Mouse (Mus musculus): Measurements from ENCODE around the gene Lipk. TPM values are rescaled to one million over a fixed set of nuclear protein-coding genes. Genes with fewer than 3 reads are reported as not detected.

Lipk gene
- polyA plus RNA-seq (2015; fragmentation: Nextera tagmentation; extraction: Ambion mirVana), result not detected in 2 replicates

GRCm38 (mm10) chr19:34008002-34008401, at the start of gene Lipk:
TSS of gene Lipk (plus strand) at chr19:34008290.
- Histone ChIP-seq H3K9ac (ENCODE audit: low read depth, low read length) (no peak within 1 kb of the TSS), H3K4me1 (ENCODE audit: control insufficient read depth, low read depth, low read length) (no peaks in the 10 kb centered on the region), H3K4me2 (ENCODE audit: low read depth, low read length) (no peak within 1 kb of the TSS), H3K9me3 (replicated peaks; ENCODE audit: control insufficient read depth, low read length) (no peaks in the 10 kb centered on the region), H3K36me3 (ENCODE audit: control insufficient read depth, insufficient read depth) (no peaks in the 10 kb centered on the region), H3K27me3 (ENCODE audit: control insufficient read depth, insufficient read depth, low read depth, low read length) (no peaks in the 10 kb centered on the region), H3K4me3 (ENCODE audit: low read depth, low read length) (no peak within 1 kb of the TSS), H3K27ac (ENCODE audit: low read length) (no peak within 1 kb of the TSS)
- WGBS (ENCODE audit: insufficient replicate concordance), result 65% methylated on average over 6 of the region's 6 CpGs
- ATAC-seq (ENCODE audit: low read depth), result no peak

- H3K27ac ChIP-seq (ENCODE audit: low read length), result no peak within 1 kb of the TSS
- no peak within 1 kb of the TSS for H3K4me3 ChIP-seq (ENCODE audit: low read depth, low read length)
- H3K9ac ChIP-seq (ENCODE audit: low read depth, low read length), result no peak within 1 kb of the TSS
- no peaks in the 10 kb centered on the region for H3K27me3 ChIP-seq (ENCODE audit: control insufficient read depth, insufficient read depth, low read depth, low read length)
- ATAC-seq (ENCODE audit: low read depth), result no peak
- no peaks in the 10 kb centered on the region for H3K36me3 ChIP-seq (ENCODE audit: control insufficient read depth, insufficient read depth)
- H3K4me2 ChIP-seq (ENCODE audit: low read depth, low read length), result no peak within 1 kb of the TSS
- no peaks in the 10 kb centered on the region for H3K9me3 ChIP-seq (replicated peaks; ENCODE audit: control insufficient read depth, low read length)
- no peaks in the 10 kb centered on the region for H3K4me1 ChIP-seq (ENCODE audit: control insufficient read depth, low read depth, low read length)
Measured at GRCm38 (mm10) chr19:33960887-33961286, 47.2 kb upstream of the Lipk start, which contains the start of gene Lipf. TSS of gene Lipf (plus strand) at chr19:33961187.

DNA sequence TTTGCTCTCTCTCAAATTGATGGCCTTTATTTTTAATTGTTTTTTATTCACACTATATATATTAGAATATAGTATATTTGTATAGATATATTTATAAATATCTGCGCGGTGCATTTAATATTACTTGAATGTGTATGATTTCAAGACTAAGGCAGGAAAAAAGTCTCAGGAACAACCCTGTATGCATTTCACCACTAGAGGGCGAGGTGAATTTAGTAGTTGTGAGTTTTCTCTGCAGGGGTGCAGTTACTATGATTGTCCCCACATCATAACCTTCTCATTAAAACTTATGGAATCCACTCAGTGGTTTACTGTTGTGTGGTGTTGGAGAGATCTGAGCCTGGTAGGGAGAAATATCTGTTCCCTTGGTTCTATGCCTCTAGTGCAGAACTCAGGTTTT, 29.1 kb upstream of the Lipk start:
- WGBS (ENCODE audit: insufficient replicate concordance), result 38% methylated on average over 3 of the region's 3 CpGs
- no peak for ATAC-seq (ENCODE audit: low read depth)
- H3K9ac ChIP-seq (ENCODE audit: low read depth, low read length), result no peak overlapping the region
- H3K4me2 ChIP-seq (ENCODE audit: low read depth, low read length), result no peak overlapping the region
- no peaks in the 10 kb centered on the region for H3K4me1 ChIP-seq (ENCODE audit: control insufficient read depth, low read depth, low read length)
- H3K36me3 ChIP-seq (ENCODE audit: control insufficient read depth, insufficient read depth), result no peaks in the 10 kb centered on the region
- H3K27me3 ChIP-seq (ENCODE audit: control insufficient read depth, insufficient read depth, low read depth, low read length), result no peaks in the 10 kb centered on the region
- H3K4me3 ChIP-seq (ENCODE audit: low read depth, low read length), result no peak overlapping the region
- no peak overlapping the region for H3K27ac ChIP-seq (ENCODE audit: low read length)
- H3K9me3 ChIP-seq (replicated peaks; ENCODE audit: control insufficient read depth, low read length), result no peaks in the 10 kb centered on the region

GRCm38 (mm10) chr19:33983043-33983442, 25.0 kb upstream of the Lipk start:
- no peak for ATAC-seq (ENCODE audit: low read depth)
- no peak overlapping the region for H3K4me2 ChIP-seq (ENCODE audit: low read depth, low read length)

GRCm38 (mm10) chr19:34021440-34022172, 13.5 kb downstream of the Lipk start:
- ATAC-seq (ENCODE audit: low read depth), result 0 out of 2 replicates have a peak, but pooled peaks have one; percentile 19
- WGBS (ENCODE audit: insufficient replicate concordance), result 56% methylated on average over 11 of the region's 11 CpGs
- H3K27ac ChIP-seq (ENCODE audit: low read length), result no peak overlapping the region

More at GRCm38 (mm10) chr19:33983043-33983442, 25.0 kb upstream of the Lipk start:
- Histone ChIP-seq H3K4me3 (ENCODE audit: low read depth, low read length) (no peak overlapping the region), H3K9me3 (replicated peaks; ENCODE audit: control insufficient read depth, low read length) (no peaks in the 10 kb centered on the region), H3K4me1 (ENCODE audit: control insufficient read depth, low read depth, low read length) (no peaks in the 10 kb centered on the region), H3K36me3 (ENCODE audit: control insufficient read depth, insufficient read depth) (no peaks in the 10 kb centered on the region), H3K27me3 (ENCODE audit: control insufficient read depth, insufficient read depth, low read depth, low read length) (no peaks in the 10 kb centered on the region), H3K9ac (ENCODE audit: low read depth, low read length) (no peak overlapping the region), H3K27ac (ENCODE audit: low read length) (no peak overlapping the region)
- WGBS (ENCODE audit: insufficient replicate concordance), result 58% methylated on average over 3 of the region's 3 CpGs

GRCm38 (mm10) chr19:34022759-34023158, 14.7 kb downstream of the Lipk start:
- H3K9ac ChIP-seq (ENCODE audit: low read depth, low read length), result no peak overlapping the region
- H3K27ac ChIP-seq (ENCODE audit: low read length), result no peak overlapping the region
- H3K4me2 ChIP-seq (ENCODE audit: low read depth, low read length), result no peak overlapping the region
- no peaks in the 10 kb centered on the region for H3K36me3 ChIP-seq (ENCODE audit: control insufficient read depth, insufficient read depth)
- H3K4me3 ChIP-seq (ENCODE audit: low read depth, low read length), result no peak overlapping the region
- H3K9me3 ChIP-seq (replicated peaks; ENCODE audit: control insufficient read depth, low read length), result no peaks in the 10 kb centered on the region
- ATAC-seq (ENCODE audit: low read depth), result no peak
- 19% methylated on average over 3 of the region's 3 CpGs for WGBS (ENCODE audit: insufficient replicate concordance)
- no peaks in the 10 kb centered on the region for H3K4me1 ChIP-seq (ENCODE audit: control insufficient read depth, low read depth, low read length)
- no peaks in the 10 kb centered on the region for H3K27me3 ChIP-seq (ENCODE audit: control insufficient read depth, insufficient read depth, low read depth, low read length)

More at GRCm38 (mm10) chr19:34021440-34022172, 13.5 kb downstream of the Lipk start:
- Histone ChIP-seq H3K4me3 (ENCODE audit: low read depth, low read length) (no peak overlapping the region), H3K9me3 (replicated peaks; ENCODE audit: control insufficient read depth, low read length) (no peaks in the 10 kb centered on the region), H3K36me3 (ENCODE audit: control insufficient read depth, insufficient read depth) (no peaks in the 10 kb centered on the region), H3K4me1 (ENCODE audit: control insufficient read depth, low read depth, low read length) (no peaks in the 10 kb centered on the region), H3K27me3 (ENCODE audit: control insufficient read depth, insufficient read depth, low read depth, low read length) (no peaks in the 10 kb centered on the region), H3K4me2 (ENCODE audit: low read depth, low read length) (no peak overlapping the region), H3K9ac (ENCODE audit: low read depth, low read length) (no peak overlapping the region)

DNA sequence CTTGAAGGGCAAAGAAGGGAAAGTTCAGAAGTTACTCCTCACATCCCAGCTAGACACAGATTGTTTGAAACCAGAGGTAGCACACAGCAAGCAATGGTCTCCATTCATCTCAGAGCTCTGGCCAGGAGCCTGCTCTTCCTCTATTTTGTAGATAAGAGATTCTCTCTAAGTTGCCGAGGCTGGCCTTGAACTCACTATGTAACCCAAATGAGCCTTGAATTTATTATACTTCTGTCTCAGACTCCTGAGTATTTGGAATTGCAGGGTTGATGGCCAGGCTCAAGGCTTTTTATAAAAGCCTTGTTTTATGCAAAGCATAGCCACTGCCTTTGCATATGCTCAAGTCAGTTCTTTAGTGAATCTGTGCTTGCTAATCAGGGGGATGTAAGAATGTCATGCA, 31.6 kb downstream of the Lipk start:
- H3K9ac ChIP-seq (ENCODE audit: low read depth, low read length), result no peak overlapping the region
- no peaks in the 10 kb centered on the region for H3K27me3 ChIP-seq (ENCODE audit: control insufficient read depth, insufficient read depth, low read depth, low read length)
- no peak overlapping the region for H3K4me3 ChIP-seq (ENCODE audit: low read depth, low read length)
- WGBS (ENCODE audit: insufficient replicate concordance), result 35% methylated on average over 1 of the region's 1 CpGs
- no peak overlapping the region for H3K27ac ChIP-seq (ENCODE audit: low read length)
- ATAC-seq (ENCODE audit: low read depth), result no peak
- H3K4me2 ChIP-seq (ENCODE audit: low read depth, low read length), result no peak overlapping the region
- no peaks in the 10 kb centered on the region for H3K9me3 ChIP-seq (replicated peaks; ENCODE audit: control insufficient read depth, low read length)
- no peaks in the 10 kb centered on the region for H3K4me1 ChIP-seq (ENCODE audit: control insufficient read depth, low read depth, low read length)
- H3K36me3 ChIP-seq (ENCODE audit: control insufficient read depth, insufficient read depth), result no peaks in the 10 kb centered on the region

DNA sequence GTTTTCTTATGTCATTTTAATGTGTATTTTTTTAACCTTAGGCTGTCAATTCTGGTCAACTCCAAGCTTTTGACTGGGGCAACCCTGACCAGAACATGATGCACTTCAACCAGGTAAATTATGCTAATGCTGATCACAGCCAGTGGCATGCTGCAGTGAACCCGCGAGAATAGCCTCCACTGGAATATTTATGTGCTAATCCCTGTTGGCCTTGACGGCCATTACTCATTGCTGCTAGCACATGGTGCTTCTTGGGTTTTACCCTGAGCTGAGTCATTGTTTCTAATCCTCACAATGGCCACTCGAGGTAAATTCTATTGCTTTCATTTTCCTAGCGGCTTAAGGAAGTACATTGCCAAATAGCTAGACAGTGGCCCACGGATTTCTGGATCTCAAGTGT, 34.9 kb downstream of the Lipk start:
- Histone ChIP-seq H3K4me3 (ENCODE audit: low read depth, low read length) (no peak overlapping the region), H3K27me3 (ENCODE audit: control insufficient read depth, insufficient read depth, low read depth, low read length) (no peaks in the 10 kb centered on the region), H3K36me3 (ENCODE audit: control insufficient read depth, insufficient read depth) (no peaks in the 10 kb centered on the region), H3K9me3 (replicated peaks; ENCODE audit: control insufficient read depth, low read length) (no peaks in the 10 kb centered on the region), H3K4me2 (ENCODE audit: low read depth, low read length) (no peak overlapping the region), H3K27ac (ENCODE audit: low read length) (no peak overlapping the region), H3K4me1 (ENCODE audit: control insufficient read depth, low read depth, low read length) (no peaks in the 10 kb centered on the region), H3K9ac (ENCODE audit: low read depth, low read length) (no peak overlapping the region)
- ATAC-seq (ENCODE audit: low read depth), result no peak
- WGBS (ENCODE audit: insufficient replicate concordance), result 48% methylated on average over 6 of the region's 6 CpGs

GRCm38 (mm10) chr19:34049371-34050039, 41.4 kb downstream of the Lipk start:
- ATAC-seq (ENCODE audit: low read depth), result no peak
- H3K27me3 ChIP-seq (ENCODE audit: control insufficient read depth, insufficient read depth, low read depth, low read length), result no peaks in the 10 kb centered on the region
- H3K9me3 ChIP-seq (replicated peaks; ENCODE audit: control insufficient read depth, low read length), result no peaks in the 10 kb centered on the region
- no peaks in the 10 kb centered on the region for H3K4me1 ChIP-seq (ENCODE audit: control insufficient read depth, low read depth, low read length)
- no peak overlapping the region for H3K4me3 ChIP-seq (ENCODE audit: low read depth, low read length)
- no peak overlapping the region for H3K4me2 ChIP-seq (ENCODE audit: low read depth, low read length)
- no peak overlapping the region for H3K27ac ChIP-seq (ENCODE audit: low read length)
- 71% methylated on average over 3 of the region's 3 CpGs for WGBS (ENCODE audit: insufficient replicate concordance)
- no peak overlapping the region for H3K9ac ChIP-seq (ENCODE audit: low read depth, low read length)
- H3K36me3 ChIP-seq (ENCODE audit: control insufficient read depth, insufficient read depth), result no peaks in the 10 kb centered on the region

Data from liver, embryonic 16.5 days (tissue).